Mouse (Mus musculus) lung, adult 18-20 months (tissue): Measurements from ENCODE around the gene Msto1.
"Not testable (repeated sequence)": the region's sequence is repeated elsewhere in the genome, so short reads cannot be mapped to it uniquely, and the experiment has no call there.

ENCODE experiments used
- DNase-seq, 2 experiments: peaks; one replicate each; pipeline ENCODE4 v3.0.0; 2022; ENCODE audit warnings: mixed read lengths in 2 of 2

Gene Msto1

DNA sequence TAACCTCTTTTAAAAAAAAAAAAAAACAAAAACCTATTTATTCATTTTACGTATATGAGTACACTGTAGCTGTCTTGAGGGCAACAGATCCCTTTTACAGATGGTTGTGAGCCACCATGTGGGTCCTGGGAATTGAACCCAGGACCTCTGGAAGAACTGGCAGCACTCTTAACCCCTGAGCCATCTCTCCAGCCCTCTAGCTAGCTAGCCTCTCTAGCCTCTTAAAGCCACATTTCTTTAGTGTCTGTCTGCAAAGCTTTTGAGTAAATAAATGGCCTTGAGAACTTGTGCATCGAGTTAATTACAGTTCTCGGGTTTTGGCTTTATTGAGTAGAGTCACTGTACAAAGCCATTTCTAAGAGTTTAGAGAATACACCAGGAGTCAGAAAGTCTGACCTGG lies 9.0 kb downstream of the Msto1 start:
- no peak for DNase-seq

DNA sequence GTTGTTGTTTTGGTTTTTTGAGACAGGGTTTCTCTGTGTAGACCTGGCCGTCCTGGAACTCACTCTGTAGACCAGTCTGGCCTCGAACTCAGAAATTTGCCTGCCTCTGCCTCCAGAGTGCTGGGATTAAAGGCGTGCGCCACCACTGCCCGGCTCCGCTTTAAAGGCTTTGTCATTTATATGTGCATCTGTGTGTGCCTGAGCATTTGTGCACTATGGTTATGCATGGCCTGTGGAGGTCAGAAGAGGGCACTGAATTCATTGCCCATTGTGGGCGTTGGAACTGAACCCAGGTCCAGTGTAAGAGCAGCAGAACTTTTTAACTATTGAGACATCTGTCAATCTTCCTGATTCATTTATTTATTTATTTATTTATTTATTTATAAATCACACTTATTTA lies 20.8 kb downstream of the Msto1 start:
- not testable (repeated sequence) for DNase-seq

- not testable (repeated sequence) for DNase-seq
Observed at GRCm38 (mm10) chr3:88882536-88882935, 31.3 kb downstream of the Msto1 start.

DNA sequence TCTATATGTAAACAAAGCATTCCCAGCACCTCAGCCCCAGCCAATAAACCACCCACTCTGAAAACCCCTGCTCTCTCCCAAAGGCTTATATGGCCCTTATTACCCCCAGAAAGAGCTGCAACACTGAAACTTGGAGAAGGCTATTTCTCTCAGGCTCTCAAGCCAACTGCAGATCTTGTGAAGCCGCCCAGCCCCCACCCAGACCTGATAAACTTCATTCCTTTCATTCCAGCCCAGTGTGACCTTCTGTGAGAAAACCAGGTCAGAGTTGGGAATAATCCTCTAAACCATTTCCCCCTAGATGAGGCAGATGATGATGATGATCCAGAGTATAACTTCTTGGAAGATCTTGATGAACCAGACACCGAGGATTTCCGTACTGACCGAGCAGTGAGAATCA lies 45.4 kb downstream of the Msto1 start:
- not testable (repeated sequence) for DNase-seq

DNA sequence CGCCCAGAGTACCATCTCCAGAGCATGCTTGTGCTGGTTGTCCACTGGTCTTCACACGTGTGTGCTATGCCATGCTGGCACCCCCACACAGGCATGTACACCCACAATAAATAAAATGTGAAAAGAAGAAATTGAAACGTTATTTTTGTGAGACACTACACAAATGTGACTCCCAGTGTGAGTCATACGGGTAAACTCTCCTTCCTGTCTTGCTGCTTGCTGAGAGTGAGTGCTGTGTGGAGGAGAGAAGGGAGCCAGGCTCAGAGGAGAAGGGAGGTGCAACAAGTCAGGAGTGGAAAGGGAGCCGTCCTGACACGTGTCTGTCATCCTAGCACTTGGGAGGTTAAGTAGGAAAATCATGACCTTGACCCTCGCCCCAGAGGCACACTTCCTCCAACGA lies 46.6 kb downstream of the Msto1 start:
- not testable (repeated sequence) for DNase-seq

DNA sequence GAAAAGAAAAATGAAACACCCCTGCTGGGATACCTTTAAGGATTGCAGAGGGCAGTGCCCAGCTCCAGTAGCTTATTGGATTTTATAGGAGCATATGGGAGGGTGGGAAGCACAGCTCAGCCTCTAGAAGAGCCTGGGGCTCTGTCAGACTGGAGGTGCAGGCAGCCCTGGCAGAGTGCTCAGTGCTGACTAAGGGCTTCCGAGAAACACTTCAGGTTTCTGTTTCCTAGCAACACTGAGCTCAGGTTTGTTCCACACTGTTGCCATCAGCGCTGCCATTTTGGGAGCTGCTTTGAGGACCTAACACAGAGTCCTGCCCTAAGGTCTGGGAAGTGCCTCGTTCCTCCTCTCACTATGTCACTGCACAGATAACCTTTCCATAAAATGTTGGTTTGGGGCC lies 47.1 kb downstream of the Msto1 start:
- not testable (repeated sequence) for DNase-seq

DNA sequence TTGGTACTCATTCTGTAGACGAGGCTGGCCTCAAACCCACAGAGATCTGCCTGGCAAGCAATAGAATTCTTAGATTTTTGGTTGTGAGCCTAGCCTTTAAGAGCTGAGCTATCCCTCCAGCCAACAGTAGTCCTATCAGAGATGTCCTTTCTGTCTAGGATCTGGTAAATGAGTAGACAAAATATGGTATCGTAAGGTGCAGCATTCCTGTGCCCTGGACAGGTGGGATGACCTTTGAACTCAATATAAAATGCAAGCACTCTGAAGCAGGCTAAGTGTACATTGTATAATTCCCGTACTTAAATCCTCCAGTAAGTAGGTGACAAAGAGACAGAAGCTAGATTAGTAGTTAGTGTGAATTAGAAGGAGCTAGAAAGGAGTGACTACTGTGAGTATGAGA lies 51.7 kb downstream of the Msto1 start:
- no peak for DNase-seq

- DNase-seq, result peak; percentile 35 to 39
Observed at GRCm38 (mm10) chr3:88855837-88856236, 58.0 kb downstream of the Msto1 start.
